Mouse (Mus musculus): Measurements from ENCODE around the gene Col6a5. TPM values are rescaled to one million over a fixed set of nuclear protein-coding genes. Genes with fewer than 3 reads are reported as not detected.

Gene Col6a5
- polyA plus RNA-seq (2012; rRNA removed; ENCODE audit: low replicate concordance), result 0.38 and 0.66 TPM in 2 replicates

DNA sequence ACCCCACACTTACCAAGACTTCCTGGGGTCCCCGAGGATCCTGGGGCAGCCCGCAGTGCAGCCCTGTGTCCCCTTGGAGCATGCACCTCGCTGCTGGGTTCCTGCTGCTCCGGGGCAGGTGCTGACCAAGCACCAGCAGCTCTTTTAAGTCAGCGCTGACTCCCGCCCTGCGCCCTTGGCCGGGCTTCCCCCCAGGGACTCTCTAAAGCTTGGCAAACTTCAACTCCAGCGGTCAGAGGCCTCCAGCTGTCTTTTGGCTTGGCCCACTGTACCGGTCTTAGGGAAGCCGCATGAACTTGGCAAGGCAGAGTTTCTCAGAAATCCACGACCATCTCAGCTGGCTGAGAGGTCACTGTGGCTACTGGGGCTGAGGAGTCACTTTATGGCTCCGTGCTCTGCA lies at the start of gene Col6a5:
Gene Col6a5 (minus strand): TSS at position 111 of the 400 bp plus-strand sequence.

GRCm38 (mm10) chr9:105827791-105828385 lies 132.6 kb downstream of the Col6a5 start, which contains the start of gene Col6a6:
Gene Col6a6 (minus strand): TSS chr9:105828160.

Other genes starting within 250 kb of the Col6a5 start
- 1.1 and 1.7 TPM in 2 replicates for gene Col6a6, start 132.5 kb downstream of the Col6a5 start, polyA plus RNA-seq (2012; rRNA removed; ENCODE audit: low replicate concordance)
- 2.7 and 4.0 TPM in 2 replicates for gene Col6a4, start 136.1 kb upstream of the Col6a5 start, polyA plus RNA-seq (2012; rRNA removed; ENCODE audit: low replicate concordance)
- 4.2 and 6.0 TPM in 2 replicates for gene Glyctk, start 197.5 kb upstream of the Col6a5 start, polyA plus RNA-seq (2012; rRNA removed; ENCODE audit: low replicate concordance)
- gene Wdr82, start 210.3 kb upstream of the Col6a5 start, polyA plus RNA-seq (2012; rRNA removed; ENCODE audit: low replicate concordance), result 61.7 and 62.0 TPM in 2 replicates
- 118 and 145 TPM in 2 replicates for gene Ppm1m, start 239.1 kb upstream of the Col6a5 start, polyA plus RNA-seq (2012; rRNA removed; ENCODE audit: low replicate concordance)
- 88.6 and 95.6 TPM in 2 replicates for gene Twf2, start 242.5 kb upstream of the Col6a5 start, polyA plus RNA-seq (2012; rRNA removed; ENCODE audit: low replicate concordance)

Data from mammary gland, adult 2 months (tissue).